Mouse (Mus musculus): ENCODE data around the gene S100a2. TPM values are rescaled to one million over a fixed set of nuclear protein-coding genes. Genes with fewer than 3 reads are reported as not detected.

S100a2 gene
- total RNA-seq (2018; cell fraction: chromatin; rRNA removed): not detected
- not detected for total RNA-seq (2018; cell fraction: cytosol; rRNA removed)
- not detected for total RNA-seq (2018; cell fraction: nucleus; rRNA removed)
- not detected in 3 replicates for polyA plus RNA-seq (2018)

DNA sequence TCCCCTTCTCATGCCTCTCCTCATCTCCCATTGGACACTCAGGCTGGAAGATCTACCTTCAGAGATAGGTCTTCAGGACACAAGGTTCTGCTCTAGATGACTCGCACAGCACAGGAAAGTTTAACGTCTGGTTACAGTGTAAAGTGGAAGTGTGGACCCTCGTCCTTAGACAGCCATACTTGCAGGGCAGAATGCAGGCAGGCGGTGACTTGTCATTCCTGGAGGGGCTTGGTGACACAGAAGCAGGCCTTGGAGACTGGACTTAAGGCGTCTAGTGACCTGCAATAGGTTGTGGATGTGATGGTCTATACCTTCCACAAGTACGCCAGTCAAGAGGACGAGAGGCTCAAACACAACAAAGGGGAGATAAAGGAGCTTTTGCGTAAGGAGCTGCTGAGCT is at the start of gene S100a2:
Gene S100a2 (plus strand): TSS at position 301 of the 400 bp plus-strand sequence.
- peak within 1 kb of the TSS; percentile 93 for H3K27ac ChIP-seq

DNA sequence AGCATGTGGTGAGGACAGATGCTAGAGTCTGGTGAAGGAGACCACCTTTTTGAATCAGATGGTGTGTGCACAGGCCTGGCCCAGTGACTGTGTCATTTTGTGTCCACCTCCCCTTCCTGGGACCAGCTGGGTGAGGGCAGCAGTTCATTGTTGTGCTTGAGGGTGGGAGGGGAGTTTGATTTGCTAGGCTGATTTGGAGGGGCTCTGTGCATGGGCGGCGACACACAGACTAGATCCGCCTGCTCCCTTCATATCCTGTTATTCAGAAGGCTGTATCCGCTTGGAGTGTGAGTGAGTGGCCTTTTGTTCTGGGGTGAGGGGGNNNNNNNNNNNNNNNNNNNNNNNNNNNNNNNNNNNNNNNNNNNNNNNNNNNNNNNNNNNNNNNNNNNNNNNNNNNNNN is 49.1 kb upstream of the S100a2 start:
- no peak overlapping the region for H3K4me3 ChIP-seq (ENCODE audit: inconsistent target)
- WGBS (ENCODE audit: missing documents): 97% methylated on average over 4 of the region's 4 CpGs
- no peaks in the 10 kb centered on the region for H3K36me3 ChIP-seq (ENCODE audit: inconsistent target)
- H3K27ac ChIP-seq: no peak overlapping the region
- no peaks in the 10 kb centered on the region for H3K79me2 ChIP-seq (ENCODE audit: inconsistent target)

More for the DNA sequence above, at the start of gene S100a2:
- Histone ChIP-seq H3K4me3 (ENCODE audit: inconsistent target) (no peak within 1 kb of the TSS), H3K36me3 (ENCODE audit: inconsistent target) (no peaks in the 10 kb centered on the region), H3K79me2 (ENCODE audit: inconsistent target) (no peaks in the 10 kb centered on the region)
- 81% methylated on average over 8 of the region's 8 CpGs for WGBS (ENCODE audit: missing documents)

DNA sequence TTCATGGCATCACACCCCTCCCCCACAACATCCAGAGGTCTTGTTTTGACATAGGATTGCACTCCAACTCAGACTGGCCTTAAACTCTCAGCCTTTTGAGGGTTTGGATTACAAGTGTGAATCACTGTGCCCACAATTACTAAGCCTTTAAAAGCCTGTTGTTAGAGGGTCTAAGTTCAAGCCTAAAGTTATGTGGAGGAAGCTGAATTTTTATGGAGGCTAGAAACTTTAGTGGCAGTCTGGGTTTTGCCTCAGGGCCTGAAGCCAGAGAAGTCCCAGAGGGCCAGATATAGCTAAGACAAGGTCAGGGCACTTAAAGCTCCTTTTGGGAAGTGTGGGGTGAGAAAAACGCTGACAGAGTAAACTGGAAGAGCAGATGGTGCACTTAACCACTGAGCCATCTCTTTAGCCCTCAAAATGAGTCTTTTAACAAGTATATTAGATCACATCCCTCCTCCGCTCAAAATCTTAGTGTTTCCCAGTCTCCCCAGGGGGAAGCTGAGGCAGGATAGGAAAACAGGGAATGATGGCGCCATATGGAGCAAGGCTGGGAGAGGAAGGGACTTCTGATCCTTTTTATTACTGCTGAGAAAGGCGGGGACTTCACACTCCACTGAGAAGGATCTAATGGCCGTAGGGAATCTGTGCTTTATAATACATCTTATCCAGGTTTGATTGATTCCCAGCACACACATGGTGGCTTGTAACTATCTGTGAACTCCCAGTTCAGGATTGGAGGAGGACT is 40.2 kb upstream of the S100a2 start:
- no peaks in the 10 kb centered on the region for H3K36me3 ChIP-seq (ENCODE audit: inconsistent target)
- H3K27ac ChIP-seq: no peak overlapping the region
- no peaks in the 10 kb centered on the region for H3K79me2 ChIP-seq (ENCODE audit: inconsistent target)
- H3K4me3 ChIP-seq (ENCODE audit: inconsistent target): no peak overlapping the region
- 85% methylated on average over 5 of the region's 5 CpGs for WGBS (ENCODE audit: missing documents)

DNA sequence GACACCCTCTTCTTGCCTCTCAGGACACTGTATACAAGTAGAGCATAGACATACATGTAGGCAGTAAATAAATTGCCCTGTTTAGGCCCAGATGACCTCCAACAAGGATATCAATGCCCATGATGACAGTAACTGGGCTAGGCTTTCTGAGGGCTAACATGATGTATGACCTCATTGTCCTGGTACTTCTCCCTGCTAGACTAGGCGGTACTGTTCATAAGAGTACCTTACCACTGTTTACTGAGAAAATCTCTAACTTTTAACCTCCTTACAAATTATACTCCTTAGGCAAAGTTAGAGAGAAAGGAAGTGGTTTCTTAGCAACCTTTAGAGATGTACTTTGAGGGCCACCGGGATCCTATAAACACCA is 39.6 kb upstream of the S100a2 start:
- 100% methylated on average over 2 of the region's 2 CpGs for WGBS (ENCODE audit: missing documents)
- Histone ChIP-seq H3K27ac (no peak overlapping the region), H3K36me3 (ENCODE audit: inconsistent target) (no peaks in the 10 kb centered on the region), H3K4me3 (ENCODE audit: inconsistent target) (no peak overlapping the region), H3K79me2 (ENCODE audit: inconsistent target) (no peaks in the 10 kb centered on the region)

DNA sequence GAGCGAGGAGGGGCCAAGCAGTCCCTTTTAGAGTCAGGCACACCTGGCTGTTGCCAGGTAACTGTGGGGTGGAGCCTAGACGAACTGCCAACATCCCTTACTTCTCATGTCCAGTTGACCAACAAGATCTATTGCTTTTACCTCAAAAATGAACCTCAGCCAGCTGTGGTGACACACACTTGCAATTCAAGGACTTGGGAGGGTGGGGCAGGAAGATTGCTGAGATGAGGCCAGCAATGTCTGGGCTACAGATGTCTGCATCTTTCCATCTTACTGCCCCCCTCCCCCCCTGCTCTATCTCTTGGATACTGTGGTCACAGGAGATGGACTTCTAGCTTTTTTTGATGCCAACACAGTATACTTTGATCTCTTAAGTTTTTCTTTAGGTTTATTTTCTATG is 37.8 kb upstream of the S100a2 start:
- no peaks in the 10 kb centered on the region for H3K36me3 ChIP-seq (ENCODE audit: inconsistent target)
- H3K27ac ChIP-seq: no peak overlapping the region
- no peak overlapping the region for H3K4me3 ChIP-seq (ENCODE audit: inconsistent target)
- WGBS (ENCODE audit: missing documents): 86% methylated on average over 2 of the region's 2 CpGs
- H3K79me2 ChIP-seq (ENCODE audit: inconsistent target): no peaks in the 10 kb centered on the region

DNA sequence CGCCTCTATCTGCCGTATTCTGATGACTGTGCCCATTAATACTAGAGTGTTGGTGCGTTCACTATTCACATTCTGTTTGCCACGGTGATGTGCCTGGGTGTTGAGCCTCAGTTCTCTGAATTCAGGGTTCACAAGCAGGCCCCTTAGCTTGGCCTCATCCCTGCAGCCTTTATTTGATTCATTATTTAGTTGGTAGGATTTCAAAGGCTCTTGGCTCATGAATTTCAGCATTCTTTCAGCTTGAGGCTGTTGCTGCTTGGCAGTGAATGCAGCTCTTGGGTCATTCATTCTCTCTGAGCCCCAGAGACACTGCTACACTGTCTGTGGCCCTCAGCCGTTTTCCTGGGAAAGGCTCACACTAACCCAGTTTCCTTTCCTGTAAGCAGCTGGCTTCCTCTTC is 34.1 kb upstream of the S100a2 start:
- H3K36me3 ChIP-seq (ENCODE audit: inconsistent target): no peaks in the 10 kb centered on the region
- 80% methylated on average over 5 of the region's 5 CpGs for WGBS (ENCODE audit: missing documents)
- H3K4me3 ChIP-seq (ENCODE audit: inconsistent target): no peak overlapping the region
- H3K27ac ChIP-seq: no peak overlapping the region
- no peaks in the 10 kb centered on the region for H3K79me2 ChIP-seq (ENCODE audit: inconsistent target)

DNA sequence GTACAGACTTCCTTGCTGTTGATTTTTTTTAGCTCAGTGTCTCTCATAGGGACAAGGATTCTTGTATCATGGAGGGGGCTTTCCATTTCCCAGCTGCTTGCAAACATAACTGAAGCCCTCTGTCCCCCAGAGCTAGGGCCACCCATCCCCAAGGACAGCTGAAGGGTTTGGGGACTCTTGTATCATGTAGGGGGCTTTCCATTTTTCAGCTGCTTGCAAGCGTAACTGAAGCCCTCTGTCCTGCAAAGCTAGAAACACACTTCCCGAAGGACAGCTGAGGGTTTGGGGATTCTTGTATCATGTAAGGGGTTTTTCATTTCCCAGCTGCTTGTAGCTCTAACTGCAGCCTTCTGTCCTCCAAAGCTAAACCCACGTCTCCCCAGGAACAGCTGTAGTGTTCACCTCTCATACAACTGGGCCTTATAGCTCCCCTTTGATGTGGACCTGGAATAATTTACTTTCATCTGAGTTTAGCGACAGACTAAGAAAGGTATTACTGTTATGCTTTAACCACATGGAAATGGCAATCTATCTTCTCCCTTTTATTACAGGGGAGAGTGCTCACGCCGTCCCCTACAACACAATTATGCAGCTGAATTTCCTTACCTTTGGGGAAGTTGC is 29.9 kb upstream of the S100a2 start, which contains the start of gene S100a3:
Gene S100a3 (plus strand): TSS at position 571 of the 621 bp plus-strand sequence.
- 88% methylated on average over 6 of the region's 6 CpGs for WGBS (ENCODE audit: missing documents)

DNA sequence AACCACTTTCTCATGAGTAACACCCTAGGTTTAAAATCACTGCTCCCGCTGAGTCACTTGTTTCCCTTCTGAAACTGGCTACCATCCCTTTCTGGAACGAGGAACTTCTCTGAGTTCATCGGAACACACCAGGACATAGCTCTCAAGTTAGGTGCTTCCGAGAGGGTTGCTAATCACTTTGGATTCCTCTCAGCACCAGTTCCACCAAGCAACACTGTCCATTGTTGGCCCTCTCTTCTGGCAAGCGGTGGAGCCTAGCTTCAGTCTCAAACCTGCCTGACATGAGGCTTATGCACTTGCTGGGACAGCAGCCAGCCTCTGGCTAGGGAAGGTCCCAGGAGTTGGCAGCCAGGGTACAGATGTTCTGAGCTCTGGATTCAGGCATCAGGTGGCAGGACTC is 15.4 kb upstream of the S100a2 start:
- WGBS (ENCODE audit: missing documents): 53% methylated on average over 5 of the region's 5 CpGs
- H3K36me3 ChIP-seq (ENCODE audit: inconsistent target): no peaks in the 10 kb centered on the region
- H3K27ac ChIP-seq: no peak overlapping the region
- H3K79me2 ChIP-seq (ENCODE audit: inconsistent target): no peaks in the 10 kb centered on the region
- H3K4me3 ChIP-seq (ENCODE audit: inconsistent target): no peak overlapping the region

More for the DNA sequence above, 29.9 kb upstream of the S100a2 start, which contains the start of gene S100a3:
- no peak within 1 kb of the TSS for H3K27ac ChIP-seq
- H3K79me2 ChIP-seq (ENCODE audit: inconsistent target): no peaks in the 10 kb centered on the region
- H3K4me3 ChIP-seq (ENCODE audit: inconsistent target): no peak within 1 kb of the TSS
- no peaks in the 10 kb centered on the region for H3K36me3 ChIP-seq (ENCODE audit: inconsistent target)

DNA sequence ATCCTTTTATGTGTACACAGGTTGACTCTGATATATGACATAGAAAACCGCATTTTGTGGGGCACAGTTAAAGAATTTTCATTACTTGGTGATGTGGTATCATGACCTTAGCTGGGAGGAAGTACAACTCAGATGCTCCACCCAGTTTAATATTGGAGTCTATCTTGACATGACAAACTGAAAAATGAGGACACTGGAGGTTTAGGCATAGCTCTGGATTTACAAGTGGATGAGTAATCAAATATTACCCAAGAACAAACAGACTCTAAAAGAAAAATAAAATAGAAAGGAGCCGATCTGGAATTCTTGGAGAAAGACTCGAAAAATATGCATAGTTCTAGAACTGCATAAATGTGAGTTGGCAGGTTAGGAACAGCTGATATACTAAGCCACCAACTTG is 14.7 kb upstream of the S100a2 start:
- WGBS (ENCODE audit: missing documents): 87% methylated on average over 3 of the region's 3 CpGs
- Histone ChIP-seq H3K4me3 (ENCODE audit: inconsistent target) (no peak overlapping the region), H3K79me2 (ENCODE audit: inconsistent target) (no peaks in the 10 kb centered on the region), H3K36me3 (ENCODE audit: inconsistent target) (no peaks in the 10 kb centered on the region), H3K27ac (no peak overlapping the region)

DNA sequence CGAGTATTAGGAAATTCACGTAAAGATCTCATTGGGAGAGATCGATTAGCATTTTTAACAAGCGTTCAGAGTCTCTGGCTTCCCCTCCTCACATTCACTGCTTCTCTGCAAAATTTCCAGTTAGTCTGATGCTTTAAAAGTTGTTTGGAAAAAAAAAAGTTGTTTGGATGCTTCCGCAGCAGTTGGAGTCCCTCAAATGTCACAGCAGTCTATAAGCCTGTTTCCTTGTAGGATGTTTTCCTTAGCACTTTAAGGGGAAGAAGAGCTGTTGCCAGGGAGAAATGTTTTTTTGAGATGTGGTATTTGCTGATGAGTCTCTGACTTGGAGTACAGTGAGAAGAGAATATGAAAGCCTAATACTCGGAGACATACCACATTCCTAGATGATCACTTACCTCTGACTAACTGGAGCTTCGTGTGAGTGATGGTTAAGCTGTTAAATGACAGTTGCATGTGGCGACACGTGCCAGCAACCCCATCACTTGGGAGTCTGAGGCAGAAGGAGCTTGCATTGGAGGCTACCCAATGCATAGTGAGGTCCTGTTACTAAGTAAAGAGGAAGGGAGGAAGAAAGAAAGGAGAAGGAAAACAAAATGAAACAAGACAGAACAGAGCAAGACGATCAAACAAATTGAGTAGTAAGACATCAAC is 13.6 kb upstream of the S100a2 start:
- Histone ChIP-seq H3K4me3 (ENCODE audit: inconsistent target) (no peak overlapping the region), H3K79me2 (ENCODE audit: inconsistent target) (no peaks in the 10 kb centered on the region), H3K36me3 (ENCODE audit: inconsistent target) (no peaks in the 10 kb centered on the region), H3K27ac (no peak overlapping the region)
- 88% methylated on average over 9 of the region's 10 CpGs for WGBS (ENCODE audit: missing documents)

DNA sequence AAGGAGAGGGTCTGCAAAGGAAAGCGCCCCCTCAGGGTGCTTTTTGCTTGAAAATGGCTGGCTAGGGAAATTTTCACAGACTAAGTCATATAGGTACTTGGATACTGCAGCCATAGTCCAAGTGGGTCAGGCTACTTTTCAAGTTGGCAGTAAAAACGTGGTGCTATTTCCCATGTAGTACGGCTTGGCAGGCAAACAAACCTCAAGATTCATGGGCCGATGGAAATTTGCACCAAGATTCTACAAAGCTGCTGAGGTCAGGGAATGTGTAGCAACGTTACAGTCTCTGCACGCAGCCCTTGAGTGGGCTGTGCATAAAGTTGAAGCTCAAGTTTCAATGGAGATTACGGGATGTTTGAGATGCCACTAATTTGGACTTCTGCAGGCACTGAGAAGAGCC is 10.6 kb upstream of the S100a2 start:
- Histone ChIP-seq H3K79me2 (ENCODE audit: inconsistent target) (no peaks in the 10 kb centered on the region), H3K4me3 (ENCODE audit: inconsistent target) (no peak overlapping the region), H3K27ac (no peak overlapping the region), H3K36me3 (ENCODE audit: inconsistent target) (no peaks in the 10 kb centered on the region)
- 92% methylated on average over 7 of the region's 7 CpGs for WGBS (ENCODE audit: missing documents)

DNA sequence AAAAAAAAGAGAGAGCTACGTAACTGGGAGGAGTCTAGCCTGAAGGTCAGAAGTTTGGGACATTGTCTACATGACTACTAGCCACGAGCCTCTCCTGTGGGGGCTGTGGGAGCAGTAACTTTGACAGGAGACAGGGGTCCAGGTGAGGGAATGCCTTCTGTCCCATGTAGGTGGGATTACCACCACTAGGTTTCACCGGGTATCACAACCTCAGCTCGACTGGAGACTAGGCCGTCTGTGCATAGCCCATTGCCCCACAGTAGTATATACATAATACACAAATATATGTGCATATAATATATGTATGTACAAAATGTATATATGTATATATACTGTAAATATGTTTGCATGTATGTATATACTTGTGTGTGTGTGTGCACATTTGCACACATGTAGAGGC is 8.9 kb upstream of the S100a2 start:
- 92% methylated on average over 5 of the region's 5 CpGs for WGBS (ENCODE audit: missing documents)
- H3K27ac ChIP-seq: no peak overlapping the region
- H3K4me3 ChIP-seq (ENCODE audit: inconsistent target): no peak overlapping the region
- H3K79me2 ChIP-seq (ENCODE audit: inconsistent target): no peaks in the 10 kb centered on the region
- H3K36me3 ChIP-seq (ENCODE audit: inconsistent target): no peaks in the 10 kb centered on the region

DNA sequence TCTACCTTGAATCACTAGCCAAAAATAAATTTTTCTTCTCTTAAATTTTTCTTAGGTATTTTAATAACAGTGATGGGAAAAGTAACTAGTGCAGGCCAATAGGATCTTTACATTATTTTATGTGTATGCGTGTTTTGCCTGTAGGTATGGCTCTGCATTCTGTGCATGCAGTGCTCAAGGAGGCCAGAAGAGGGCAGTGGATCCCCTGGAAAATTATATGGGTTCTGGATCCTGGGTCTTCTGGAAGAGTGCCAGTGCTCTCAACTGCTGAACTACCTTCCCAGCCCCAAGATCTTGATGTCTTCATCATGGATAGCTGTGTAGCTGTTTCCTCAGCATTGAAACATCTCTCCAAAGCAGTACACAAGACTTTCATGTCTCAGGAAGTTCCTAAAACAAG is 7.9 kb upstream of the S100a2 start:
- Histone ChIP-seq H3K79me2 (ENCODE audit: inconsistent target) (no peaks in the 10 kb centered on the region), H3K27ac (no peak overlapping the region), H3K36me3 (ENCODE audit: inconsistent target) (no peaks in the 10 kb centered on the region), H3K4me3 (ENCODE audit: inconsistent target) (no peak overlapping the region)
- 94% methylated on average over 1 of the region's 1 CpGs for WGBS (ENCODE audit: missing documents)

DNA sequence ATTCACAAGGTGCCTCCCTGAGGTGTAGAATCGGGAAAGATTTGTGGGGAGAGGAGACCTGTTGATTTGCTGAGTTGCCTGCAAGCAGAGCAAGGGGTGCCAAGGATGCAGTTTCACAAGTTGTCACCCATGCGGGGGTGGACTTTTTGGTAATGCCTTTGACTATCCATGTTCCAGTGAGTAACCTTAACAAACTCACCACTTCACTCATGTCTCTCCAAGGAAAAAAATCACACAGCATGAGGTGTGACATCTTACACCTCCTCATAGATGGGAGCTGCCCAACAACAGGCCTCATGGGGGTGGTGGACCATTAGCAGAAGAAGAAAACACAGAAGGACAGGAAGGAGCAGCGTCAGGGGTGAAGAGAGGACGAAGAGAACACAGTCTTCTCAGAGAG is 7.5 kb upstream of the S100a2 start:
- WGBS (ENCODE audit: missing documents): 96% methylated on average over 4 of the region's 4 CpGs
- no peak overlapping the region for H3K4me3 ChIP-seq (ENCODE audit: inconsistent target)
- no peak overlapping the region for H3K27ac ChIP-seq
- no peaks in the 10 kb centered on the region for H3K79me2 ChIP-seq (ENCODE audit: inconsistent target)
- no peaks in the 10 kb centered on the region for H3K36me3 ChIP-seq (ENCODE audit: inconsistent target)

DNA sequence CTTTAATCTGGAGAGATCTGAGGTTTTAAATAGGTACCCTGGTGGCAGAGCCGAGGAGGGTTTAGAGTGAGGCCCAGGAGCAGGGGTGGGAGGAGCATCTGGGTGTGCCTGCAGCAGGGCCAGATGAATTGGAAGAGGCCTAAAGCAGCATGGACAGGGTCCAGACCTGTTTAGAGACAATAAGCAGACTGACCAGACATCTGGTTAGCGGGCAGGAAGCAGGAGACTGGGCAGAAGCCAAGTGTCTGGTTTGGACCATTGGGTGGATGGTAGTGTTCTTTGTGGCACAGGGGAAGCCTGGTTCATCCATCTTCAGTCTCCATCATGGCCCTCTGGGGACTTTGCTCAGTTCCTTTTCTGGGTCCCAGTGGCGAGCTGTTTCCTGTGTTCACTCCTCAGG is 6.2 kb upstream of the S100a2 start:
- Histone ChIP-seq H3K27ac (no peak overlapping the region), H3K4me3 (ENCODE audit: inconsistent target) (no peak overlapping the region), H3K36me3 (ENCODE audit: inconsistent target) (no peaks in the 10 kb centered on the region), H3K79me2 (ENCODE audit: inconsistent target) (no peaks in the 10 kb centered on the region)
- WGBS (ENCODE audit: missing documents): 61% methylated on average over 3 of the region's 3 CpGs
